ENCODE assay signal across 30 mouse cellular contexts in genomic region chr15:30240881-30241280, GRCm38 (mm10).
DNase-seq lines count a peak whose midpoint lies in the region; ATAC-seq and TF ChIP-seq lines count a peak whose summit lies in the region.
"Had no signal": no experiment of that assay in that cellular context is flagged by ENCODE, and none has a peak within 500 bp of the region (broad histone marks: within the 10 kb centered on the region; RNA-seq: fewer than 3 reads in every experiment).

No protein-coding gene starts in this region.

- H3K36me3 ChIP-seq in kidney, postnatal 0 days (ENCODE audit: insufficient read depth, low read length): no peaks in the 10 kb centered on the region
- no peaks in the 10 kb centered on the region for H3K36me3 ChIP-seq in embryonic facial prominence, embryonic 14.5 days (ENCODE audit: control insufficient read depth, insufficient read depth, low read length)
- H3K36me3 ChIP-seq: G1E; hindbrain, embryonic 13.5 days; kidney, embryonic 15.5 days; liver, embryonic 15.5 days; lung, embryonic 15.5 days; midbrain, embryonic 12.5 days; neural tube, embryonic 12.5 days; stomach, embryonic 15.5 days had no signal

- no peaks in the 10 kb centered on the region for H3K27me3 ChIP-seq in kidney, postnatal 0 days (ENCODE audit: insufficient read depth, low read length)
- no peaks in the 10 kb centered on the region for H3K27me3 ChIP-seq in embryonic facial prominence, embryonic 14.5 days (replicated peaks; ENCODE audit: control insufficient read depth, insufficient read depth, low read length)
- H3K27me3 ChIP-seq: hindbrain, embryonic 13.5 days; kidney, embryonic 15.5 days; liver, embryonic 15.5 days; lung, embryonic 15.5 days; midbrain, embryonic 12.5 days; neural tube, embryonic 12.5 days; stomach, embryonic 15.5 days had no signal

- no peaks in the 10 kb centered on the region for H3K4me1 ChIP-seq in kidney, postnatal 0 days (replicated peaks; ENCODE audit: insufficient read depth, low read length)
- no peaks in the 10 kb centered on the region for H3K4me1 ChIP-seq in embryonic facial prominence, embryonic 14.5 days (ENCODE audit: control insufficient read depth, insufficient read depth, low read length)
- H3K4me1 ChIP-seq: hindbrain, embryonic 13.5 days; kidney, embryonic 15.5 days; liver, embryonic 15.5 days; lung, embryonic 15.5 days; midbrain, embryonic 12.5 days; neural tube, embryonic 12.5 days; stomach, embryonic 15.5 days had no signal

- no peak overlapping the region for H3K27ac ChIP-seq in kidney, postnatal 0 days
- H3K27ac ChIP-seq in embryonic facial prominence, embryonic 14.5 days (replicated peaks; ENCODE audit: low read depth, low read length): no peak overlapping the region
- H3K27ac ChIP-seq: hindbrain, embryonic 13.5 days; kidney, embryonic 15.5 days; layer of hippocampus, adult 2 months; liver, embryonic 15.5 days; lung, embryonic 15.5 days; midbrain, embryonic 12.5 days; neural tube, embryonic 12.5 days; stomach, embryonic 15.5 days had no signal

- ATAC-seq in kidney, postnatal 0 days (replicated peaks; ENCODE audit: low FRiP score, low read depth): no peak
- no peak for ATAC-seq in embryonic facial prominence, embryonic 14.5 days (ENCODE audit: low read depth)
- ATAC-seq: activated CD4-positive, CD25-positive, alpha-beta regulatory T cell, adult 4 months; forebrain, embryonic 14.5 days; intestine, embryonic 16.5 days had no signal

- no peaks in the 10 kb centered on the region for H3K9me3 ChIP-seq in kidney, postnatal 0 days (replicated peaks; ENCODE audit: low read length)
- H3K9me3 ChIP-seq in embryonic facial prominence, embryonic 14.5 days (ENCODE audit: control insufficient read depth, low read length): no peaks in the 10 kb centered on the region
- H3K9me3 ChIP-seq: hindbrain, embryonic 13.5 days; kidney, embryonic 15.5 days; liver, embryonic 15.5 days; lung, embryonic 15.5 days; midbrain, embryonic 12.5 days; neural tube, embryonic 12.5 days; stomach, embryonic 15.5 days had no signal

- 86% methylated on average over 2 of the region's 2 CpGs for WGBS in kidney, postnatal 0 days
- 89% methylated on average over 2 of the region's 2 CpGs for WGBS in embryonic facial prominence, embryonic 14.5 days

- H3K4me2 ChIP-seq in kidney, postnatal 0 days (ENCODE audit: low read length): no peak overlapping the region
- H3K4me2 ChIP-seq in embryonic facial prominence, embryonic 14.5 days (ENCODE audit: low read depth, low read length): no peak overlapping the region
- H3K4me2 ChIP-seq: hindbrain, embryonic 13.5 days; kidney, embryonic 15.5 days; liver, embryonic 15.5 days; lung, embryonic 15.5 days; midbrain, embryonic 12.5 days; neural tube, embryonic 12.5 days; stomach, embryonic 15.5 days had no signal

- no peak overlapping the region for H3K9ac ChIP-seq in kidney, postnatal 0 days (ENCODE audit: low read depth, low read length)
- no peak overlapping the region for H3K9ac ChIP-seq in embryonic facial prominence, embryonic 14.5 days (ENCODE audit: low read depth, low read length)
- H3K9ac ChIP-seq: hindbrain, embryonic 13.5 days; kidney, embryonic 15.5 days; liver, embryonic 15.5 days; lung, embryonic 15.5 days; midbrain, embryonic 12.5 days; neural tube, embryonic 12.5 days; stomach, embryonic 15.5 days had no signal

- peak; percentile 55 for DNase-seq in kidney, postnatal 0 days (ENCODE audit: low spot score)
- DNase-seq in kidney, adult 11 months: no peak
- DNase-seq in ES-CJ7 (ENCODE audit: low read depth, low spot score): peak; percentile 15
- peak; percentile 36 for DNase-seq in NIH3T3 (ENCODE audit: low read depth)
- DNase-seq in embryonic facial prominence, embryonic 14.5 days (ENCODE audit: low spot score): peak; percentile 48
- DNase-seq in layer of hippocampus, postnatal 10 days (ENCODE audit: low spot score in 2 of 2): no peak
- DNase-seq in kidney, adult 9 months: no peak
- no peak for DNase-seq in ovary, postnatal 10 days (ENCODE audit: low spot score)
- DNase-seq: adrenal gland, adult 2 months; adrenal gland, postnatal 36 days; B cell, adult 2 months; cerebellum, adult 2 months; cerebellum, postnatal 25 days; gastrocnemius, postnatal 10 days; heart, postnatal 14 days; kidney, postnatal 36 days; right cerebral cortex, postnatal 25 days had no signal

- TF ChIP-seq CTCF in kidney, postnatal 0 days (IDR thresholded peaks at IDR 0.05; ENCODE audit: low read depth): no peak

- H3K4me3 ChIP-seq in kidney, postnatal 0 days (replicated peaks; ENCODE audit: low read depth, low read length): no peak overlapping the region
- no peak overlapping the region for H3K4me3 ChIP-seq in embryonic facial prominence, embryonic 14.5 days (ENCODE audit: low read depth, low read length)
- H3K4me3 ChIP-seq: hindbrain, embryonic 13.5 days; kidney, embryonic 15.5 days; layer of hippocampus, adult 2 months; liver, embryonic 15.5 days; lung, embryonic 15.5 days; midbrain, embryonic 12.5 days; myocyte; neural tube, embryonic 12.5 days; stomach, embryonic 15.5 days had no signal

Comparison
In these comparisons a context has a peak if more than half of its experiments do, and no peak if none do; other contexts are left out.
1. DNase-seq: peak in kidney, postnatal 0 days (single experiment), ES-CJ7 (single experiment), NIH3T3 (single experiment) and embryonic facial prominence, embryonic 14.5 days (single experiment); none in kidney, adult 11 months (single experiment), layer of hippocampus, postnatal 10 days (0 of 2), kidney, adult 9 months (single experiment) and ovary, postnatal 10 days (single experiment).